Mouse (Mus musculus) neural tube, embryonic 13.5 days (tissue): ENCODE results near the gene Pdlim7. TPM values are rescaled to one million over a fixed set of nuclear protein-coding genes. Genes with fewer than 3 reads are reported as not detected.
A peak's percentile ranks its signal among the peaks of the same experiment; 100 is the strongest.

Experiments used
- ATAC-seq: fragments of 200-750 bp; cut with Nextera tagmentation; 2 replicates; pipeline ENCODE4 v1.8.0; 2017; ENCODE audit warnings: low read depth, mild to moderate bottlenecking, moderate TSS enrichment, moderate library complexity
- H3K27ac ChIP-seq: fragments of 300-500 bp; sonication (generic); replicated peaks from 2 replicates; pipeline ENCODE4 v1.5.1; 2015; ENCODE audit warnings: moderate library complexity, mild to moderate bottlenecking, inconsistent platforms
- H3K27me3 ChIP-seq: fragments of 300-500 bp; sonication (generic); 2 replicates; pipeline ENCODE4 v1.6.1; 2015; ENCODE audit warnings: mild to moderate bottlenecking, inconsistent platforms
- H3K36me3 ChIP-seq: fragments of 300-500 bp; sonication (generic); 2 replicates; pipeline ENCODE4 v1.6.1; 2015; ENCODE audit warnings: mild to moderate bottlenecking, inconsistent platforms
- H3K4me1 ChIP-seq: fragments of 300-500 bp; sonication (generic); replicated peaks from 2 replicates; pipeline ENCODE4 v1.6.1; 2015; ENCODE audit warnings: inconsistent platforms
- H3K4me2 ChIP-seq: fragments of 300-500 bp; sonication (generic); 2 replicates; pipeline ENCODE4 v1.6.1; 2015; ENCODE audit warnings: inconsistent platforms, mild to moderate bottlenecking, moderate library complexity
- H3K4me3 ChIP-seq: fragments of 300-500 bp; sonication (generic); 2 replicates; pipeline ENCODE4 v1.5.1; 2015; ENCODE audit warnings: mild to moderate bottlenecking, inconsistent platforms
- H3K9ac ChIP-seq: fragments of 300-500 bp; sonication (generic); 2 replicates; pipeline ENCODE4 v1.6.1; 2015; ENCODE audit warnings: moderate library complexity, mild to moderate bottlenecking, inconsistent platforms
- H3K9me3 ChIP-seq: fragments of 300-500 bp; sonication (generic); 2 replicates; pipeline ENCODE4 v1.6.1; 2016; ENCODE audit warnings: inconsistent platforms
- WGBS: fragments of 180-500 bp; shearing (Covaris S2); methylation state at CpG from one replicate; pipeline ENCODE4 v1.1.7; 2015; 5-methylcytosine and 5-hydroxymethylcytosine counted together
- polyA plus RNA-seq: library from polyadenylated mRNA; unstranded; fragments of >200 nt; fragmentation: Nextera tagmentation; extraction: Ambion mirVana; gene quantifications from 2 replicates; pipeline ENCODE4 v1.2.1, GENCODE M21; 2015

Gene Pdlim7
- polyA plus RNA-seq, 1 experiment from 2014 or later: 155 TPM

GRCm38 (mm10) chr13:55479929-55480328 lies 33.5 kb downstream of the Pdlim7 start:
- H3K9me3 ChIP-seq: no peaks in the 10 kb centered on the region
- H3K27me3 ChIP-seq: no peaks in the 10 kb centered on the region
- H3K9ac ChIP-seq: 0 out of 2 replicates have a peak overlapping the region, but pooled peaks have one; percentile 12
- ATAC-seq: no peak
- peaks cover 56% of the 10 kb centered on the region for H3K4me1 ChIP-seq
- H3K4me2 ChIP-seq: no peak overlapping the region
- no peak overlapping the region for H3K4me3 ChIP-seq
- no peak overlapping the region for H3K27ac ChIP-seq
- peaks cover 81% of the 10 kb centered on the region for H3K36me3 ChIP-seq

GRCm38 (mm10) chr13:55479008-55479407 lies 34.5 kb downstream of the Pdlim7 start:
- Histone ChIP-seq H3K9ac (no peak overlapping the region), H3K36me3 (peaks cover 90% of the 10 kb centered on the region), H3K27ac (0 out of 2 replicates have a peak overlapping the region, but pooled peaks have one; percentile 3), H3K4me1 (peaks cover 56% of the 10 kb centered on the region), H3K9me3 (no peaks in the 10 kb centered on the region), H3K4me3 (no peak overlapping the region), H3K27me3 (no peaks in the 10 kb centered on the region), H3K4me2 (no peak overlapping the region)
- no peak for ATAC-seq
- 82% methylated on average over 7 of the region's 7 CpGs for WGBS

- no peak overlapping the region for H3K4me3 ChIP-seq
- H3K9ac ChIP-seq: no peak overlapping the region
- H3K4me1 ChIP-seq: peaks cover 56% of the 10 kb centered on the region
- ATAC-seq: no peak
- H3K27me3 ChIP-seq: no peaks in the 10 kb centered on the region
- H3K36me3 ChIP-seq: peaks cover 99% of the 10 kb centered on the region
- no peak overlapping the region for H3K4me2 ChIP-seq
- WGBS: 51% methylated on average over 5 of the region's 5 CpGs
- no peak overlapping the region for H3K27ac ChIP-seq
- H3K9me3 ChIP-seq: no peaks in the 10 kb centered on the region
Observed at GRCm38 (mm10) chr13:55478036-55478435, 35.4 kb downstream of the Pdlim7 start.

DNA sequence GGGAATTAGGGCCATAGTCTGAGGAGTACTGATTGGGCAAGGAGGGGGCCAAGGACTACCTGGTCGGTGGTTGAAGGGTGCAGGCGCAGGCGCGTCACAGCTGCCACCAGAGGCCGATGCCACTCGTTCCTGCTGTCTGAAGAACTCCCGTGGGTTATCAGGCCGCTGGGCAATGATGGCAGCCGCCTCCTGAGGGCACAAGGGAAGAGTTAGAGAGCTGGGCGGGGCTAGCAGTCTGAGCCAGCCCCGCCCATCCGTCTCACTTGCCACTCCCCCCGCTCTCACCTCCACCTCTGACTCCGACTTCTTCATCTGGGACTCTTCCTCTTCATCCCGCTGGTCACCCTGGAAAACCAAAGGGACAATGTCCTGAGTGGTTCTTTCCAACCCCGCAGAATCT lies 36.0 kb downstream of the Pdlim7 start:
- no peak overlapping the region for H3K4me2 ChIP-seq
- WGBS: 63% methylated on average over 16 of the region's 16 CpGs
- H3K36me3 ChIP-seq: peaks cover 95% of the 10 kb centered on the region
- peaks cover 56% of the 10 kb centered on the region for H3K4me1 ChIP-seq
- H3K9me3 ChIP-seq: no peaks in the 10 kb centered on the region
- H3K27me3 ChIP-seq: no peaks in the 10 kb centered on the region
- H3K4me3 ChIP-seq: no peak overlapping the region
- no peak overlapping the region for H3K27ac ChIP-seq
- no peak overlapping the region for H3K9ac ChIP-seq
- ATAC-seq: no peak

DNA sequence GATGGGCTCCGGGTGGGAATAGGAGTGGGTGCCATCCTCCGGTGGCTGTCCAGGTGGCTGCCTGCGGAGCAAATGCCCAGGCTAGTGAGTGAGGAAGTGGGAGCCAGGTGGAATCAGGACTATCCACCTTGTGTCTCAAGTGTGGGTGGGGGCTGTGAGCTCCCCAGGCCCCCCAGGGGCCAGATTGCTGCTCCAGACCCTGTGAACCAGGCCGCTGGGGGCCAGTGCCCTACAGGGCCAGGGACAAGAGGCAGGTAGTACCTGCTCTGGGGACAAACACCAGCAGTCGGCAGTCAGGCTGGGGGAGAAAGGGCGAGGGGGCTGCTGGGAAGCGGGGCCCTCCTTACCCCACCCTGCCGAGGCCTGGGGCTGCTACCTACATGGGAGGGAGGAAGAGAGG lies 37.2 kb downstream of the Pdlim7 start:
- peak overlapping the region; percentile 45; the same call in 1 of the 2 replicates for H3K9ac ChIP-seq
- no peak overlapping the region for H3K27ac ChIP-seq
- H3K4me3 ChIP-seq: no peak overlapping the region
- H3K4me2 ChIP-seq: no peak overlapping the region
- no peaks in the 10 kb centered on the region for H3K9me3 ChIP-seq
- no peak for ATAC-seq
- WGBS: 91% methylated on average over 8 of the region's 8 CpGs
- H3K4me1 ChIP-seq: peaks cover 57% of the 10 kb centered on the region
- no peaks in the 10 kb centered on the region for H3K27me3 ChIP-seq
- H3K36me3 ChIP-seq: peaks cover 82% of the 10 kb centered on the region

DNA sequence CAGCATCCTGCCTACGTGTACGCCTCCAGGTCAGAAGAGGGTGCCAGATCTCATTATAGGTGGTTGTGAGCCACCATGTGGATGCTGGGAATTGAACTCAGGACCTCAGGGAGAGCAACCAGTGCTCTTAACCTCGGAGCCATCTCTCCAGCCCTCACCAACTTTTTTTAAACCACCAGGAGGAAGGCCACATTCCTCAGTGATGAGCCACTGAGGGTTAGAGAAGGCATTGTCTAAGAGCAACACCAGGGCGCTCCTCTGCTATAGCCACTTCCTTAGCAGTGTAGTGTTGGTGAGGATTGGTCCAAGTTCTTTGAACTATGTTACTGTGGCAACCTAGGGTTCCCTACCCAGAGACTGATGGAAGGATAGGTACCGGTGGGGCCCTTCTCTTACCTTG lies 37.7 kb downstream of the Pdlim7 start:
- Histone ChIP-seq H3K4me2 (no peak overlapping the region), H3K9ac (peak overlapping the region; percentile 45; the same call in 1 of the 2 replicates), H3K4me1 (peaks cover 62% of the 10 kb centered on the region), H3K27ac (0 out of 2 replicates have a peak overlapping the region, but pooled peaks have one; percentile 42), H3K36me3 (peaks cover 77% of the 10 kb centered on the region), H3K4me3 (no peak overlapping the region), H3K9me3 (no peaks in the 10 kb centered on the region), H3K27me3 (no peaks in the 10 kb centered on the region)
- no peak for ATAC-seq
- 88% methylated on average over 5 of the region's 5 CpGs for WGBS

GRCm38 (mm10) chr13:55474621-55475069 lies 38.8 kb downstream of the Pdlim7 start:
- Histone ChIP-seq H3K4me2 (0 out of 2 replicates have a peak overlapping the region, but pooled peaks have one; percentile 7), H3K4me1 (peaks cover 73% of the 10 kb centered on the region), H3K27me3 (no peaks in the 10 kb centered on the region), H3K27ac (peak overlapping the region; percentile 92), H3K36me3 (peaks cover 66% of the 10 kb centered on the region), H3K4me3 (no peak overlapping the region), H3K9me3 (no peaks in the 10 kb centered on the region), H3K9ac (peak overlapping the region; percentile 45; the same call in 1 of the 2 replicates)
- ATAC-seq: no peak
- WGBS: 22% methylated on average over 5 of the region's 5 CpGs

DNA sequence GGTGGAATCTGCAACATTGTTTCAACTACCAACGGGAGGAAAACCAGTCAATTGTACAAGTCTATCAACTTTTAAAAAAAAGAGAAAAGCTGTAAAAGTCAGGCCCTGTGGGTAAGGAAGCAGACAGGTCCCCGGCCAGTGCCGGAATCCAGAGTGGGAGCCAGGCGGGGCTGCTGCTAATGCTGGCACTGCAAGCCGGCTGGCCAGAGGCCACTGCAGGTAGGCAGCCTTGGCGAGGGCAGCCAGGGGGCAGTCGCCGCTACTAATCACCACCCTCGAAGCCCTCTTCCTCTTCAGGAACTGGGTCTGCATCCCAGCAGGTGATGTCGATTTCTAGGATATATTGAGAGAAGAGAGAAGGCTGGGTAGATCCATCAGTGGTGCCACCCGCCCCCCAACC lies 39.5 kb downstream of the Pdlim7 start:
- peak overlapping the region; percentile 85; the same call in 1 of the 2 replicates for H3K9ac ChIP-seq
- 54% methylated on average over 11 of the region's 11 CpGs for WGBS
- peaks cover 80% of the 10 kb centered on the region for H3K4me1 ChIP-seq
- H3K27ac ChIP-seq: peak overlapping the region; percentile 92
- H3K36me3 ChIP-seq: peaks cover 59% of the 10 kb centered on the region
- ATAC-seq: no peak
- no peaks in the 10 kb centered on the region for H3K9me3 ChIP-seq
- H3K4me3 ChIP-seq: no peak overlapping the region; the same call in 1 of the 2 replicates
- peak overlapping the region; percentile 93; the same call in 1 of the 2 replicates for H3K4me2 ChIP-seq
- no peaks in the 10 kb centered on the region for H3K27me3 ChIP-seq

DNA sequence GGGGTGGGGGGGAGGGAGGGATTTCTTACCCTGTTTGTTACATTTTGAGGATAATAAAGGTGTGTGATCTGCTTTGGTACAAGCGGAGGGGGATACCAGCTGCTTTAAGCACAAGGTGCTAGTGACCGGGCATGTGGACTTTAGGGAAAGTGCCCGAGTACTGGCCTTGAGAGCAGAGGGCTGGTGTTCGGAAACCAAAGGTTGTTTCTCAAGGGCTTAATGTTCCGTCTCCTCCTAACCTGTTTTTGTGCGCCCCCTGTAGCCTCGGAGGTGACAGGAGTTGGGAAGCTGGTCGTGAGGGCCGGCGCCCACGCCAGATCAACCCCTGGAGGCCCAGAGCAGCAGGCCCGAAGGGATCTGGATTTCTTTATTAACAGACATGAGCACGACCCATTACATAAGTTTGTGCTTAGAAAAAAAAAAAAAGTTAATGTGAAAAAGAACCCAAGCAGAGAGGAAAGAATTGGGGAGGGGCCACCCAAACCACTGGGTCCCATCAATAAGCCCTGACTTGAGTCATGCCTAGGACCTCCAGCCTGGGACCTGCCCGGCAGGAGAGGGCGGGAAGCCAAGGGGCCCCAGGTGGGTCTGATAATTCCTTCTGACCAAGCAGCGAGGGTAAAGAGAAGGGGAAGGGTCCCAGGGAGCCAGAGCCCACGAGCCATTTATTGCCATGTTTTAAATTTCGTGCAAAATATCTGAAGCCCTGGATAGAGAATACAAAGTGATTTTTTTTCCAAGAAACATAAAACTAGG lies 40.2 kb downstream of the Pdlim7 start:
- H3K36me3 ChIP-seq: peaks cover 53% of the 10 kb centered on the region
- H3K27me3 ChIP-seq: no peaks in the 10 kb centered on the region
- peak overlapping the region; percentile 92 for H3K27ac ChIP-seq
- H3K4me3 ChIP-seq: peak overlapping the region; percentile 49
- WGBS: 18% methylated on average over 18 of the region's 18 CpGs
- H3K9me3 ChIP-seq: no peaks in the 10 kb centered on the region
- H3K4me1 ChIP-seq: peaks cover 86% of the 10 kb centered on the region
- H3K9ac ChIP-seq: peak overlapping the region; percentile 85
- no peak for ATAC-seq
- H3K4me2 ChIP-seq: peak overlapping the region; percentile 93

DNA sequence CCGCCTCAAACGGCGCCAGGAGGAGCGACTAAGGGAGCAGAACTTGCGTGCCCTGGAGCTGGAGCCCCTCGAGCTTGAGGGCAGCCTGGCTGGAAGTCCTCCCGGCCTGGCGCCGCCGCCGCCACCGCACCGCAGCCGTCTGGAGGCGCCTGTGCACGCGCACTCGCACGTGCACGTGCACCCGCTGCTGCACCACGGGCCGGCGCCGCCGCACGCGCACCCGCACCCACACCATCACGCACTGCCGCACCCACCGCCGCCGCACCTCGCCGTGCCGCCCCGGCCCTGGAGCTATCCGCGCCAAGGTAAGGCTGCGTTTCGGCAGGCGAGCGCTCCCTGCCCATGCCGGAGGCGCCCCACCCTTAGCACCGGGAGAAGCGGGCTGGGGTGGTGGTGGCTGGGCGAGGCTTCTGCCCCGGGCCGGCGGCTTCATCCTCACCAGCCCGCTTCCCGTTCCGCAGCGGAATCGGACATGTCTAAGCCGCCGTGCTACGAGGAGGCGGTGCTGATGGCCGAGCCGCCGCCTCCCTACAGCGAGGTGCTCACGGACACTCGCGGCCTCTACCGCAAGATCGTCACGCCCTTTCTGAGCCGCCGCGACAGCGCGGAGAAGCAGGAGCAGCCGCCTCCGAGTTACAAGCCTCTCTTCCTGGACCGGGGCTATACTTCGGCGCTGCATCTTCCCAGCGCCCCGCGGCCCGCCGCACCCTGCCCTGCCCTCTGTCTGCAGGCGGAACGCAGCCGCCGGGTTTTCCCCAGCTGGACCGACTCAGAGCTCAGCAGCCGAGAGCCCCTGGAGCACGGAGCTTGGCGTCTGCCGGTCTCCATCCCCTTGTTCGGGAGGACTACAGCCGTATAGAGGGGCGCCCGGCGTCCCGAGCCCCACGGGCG lies 41.1 kb downstream of the Pdlim7 start:
- under 1% methylated on average over 92 of the region's 103 CpGs for WGBS
- Histone ChIP-seq H3K9ac (peak overlapping the region; percentile 85), H3K27ac (peak overlapping the region; percentile 92), H3K36me3 (peaks cover 44% of the 10 kb centered on the region), H3K27me3 (no peaks in the 10 kb centered on the region), H3K9me3 (no peaks in the 10 kb centered on the region), H3K4me1 (peaks cover 86% of the 10 kb centered on the region), H3K4me3 (peak overlapping the region; percentile 49), H3K4me2 (peak overlapping the region; percentile 93)
- ATAC-seq: peak; percentile 60

GRCm38 (mm10) chr13:55471819-55472131 lies 41.7 kb downstream of the Pdlim7 start:
- Histone ChIP-seq H3K4me2 (peak overlapping the region; percentile 93), H3K9ac (peak overlapping the region; percentile 85), H3K9me3 (no peaks in the 10 kb centered on the region), H3K27me3 (no peaks in the 10 kb centered on the region), H3K4me1 (peaks cover 86% of the 10 kb centered on the region), H3K4me3 (peak overlapping the region; percentile 49), H3K36me3 (peaks cover 38% of the 10 kb centered on the region), H3K27ac (peak overlapping the region; percentile 92)
- WGBS: 0% methylated on average over 31 of the region's 31 CpGs
- ATAC-seq: peak; percentile 52
